Mouse (Mus musculus): ENCODE data around the gene Mrpl11.

DNA sequence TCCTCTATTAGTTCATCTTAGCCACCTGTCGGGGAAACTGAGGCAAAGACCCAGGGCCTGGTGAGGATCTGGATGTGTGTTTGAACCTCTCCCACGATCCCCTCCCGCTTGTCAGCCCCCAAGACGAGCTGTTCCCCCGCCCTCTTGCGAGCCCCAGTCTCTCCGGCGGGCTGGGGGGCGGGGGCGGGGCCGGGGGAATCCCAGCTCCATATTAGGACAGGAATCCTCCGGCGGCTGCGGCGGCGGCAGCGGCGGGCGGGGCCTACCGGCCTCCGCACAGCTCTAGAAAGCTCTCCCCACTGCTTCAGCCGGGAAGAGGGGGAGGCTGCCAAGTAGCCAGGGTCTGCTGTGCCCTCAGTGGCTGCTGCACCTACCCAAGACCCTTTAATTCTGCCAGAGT lies 28.8 kb downstream of the Mrpl11 start:
- no peak for TF ChIP-seq CTCF (IDR thresholded peaks at IDR 0.05; ENCODE audit: borderline replicate concordance, control insufficient read depth, extremely low read depth, insufficient read depth, low read length, poor library complexity)
- no peak for TF ChIP-seq POLR2A (IDR thresholded peaks at IDR 0.05; ENCODE audit: control insufficient read depth, extremely low read depth, insufficient read depth, low read length, poor library complexity)

Measured in thymus, adult 2 months (tissue).